ENCODE assay signal across 25 mouse cellular contexts in genomic region chr5:106327592-106328150, GRCm38 (mm10).
DNase-seq lines count a peak whose midpoint lies in the region; ATAC-seq lines count a peak whose summit lies in the region.
"Had no signal": no experiment of that assay in that cellular context is flagged by ENCODE, and none has a peak within 500 bp of the region (broad histone marks: within the 10 kb centered on the region; RNA-seq: fewer than 3 reads in every experiment).

No protein-coding gene starts in this region.

- H3K27ac ChIP-seq in midbrain, embryonic 15.5 days, result no peak overlapping the region
- no peak overlapping the region for H3K27ac ChIP-seq in midbrain, embryonic 10.5 days (replicated peaks)
- H3K27ac ChIP-seq in forebrain, embryonic 13.5 days, result no peak overlapping the region
- H3K27ac ChIP-seq: embryonic facial prominence, embryonic 15.5 days; heart, adult 2 months; heart, embryonic 15.5 days; hindbrain, embryonic 15.5 days had no signal

- H3K4me3 ChIP-seq in midbrain, embryonic 15.5 days, result no peak overlapping the region
- no peak overlapping the region for H3K4me3 ChIP-seq in midbrain, embryonic 10.5 days
- no peak overlapping the region for H3K4me3 ChIP-seq in forebrain, embryonic 13.5 days
- H3K4me3 ChIP-seq: embryonic facial prominence, embryonic 15.5 days; erythroblast, embryonic 14.5 days; heart, adult 2 months; heart, embryonic 15.5 days; hindbrain, embryonic 15.5 days had no signal

- H3K9ac ChIP-seq in midbrain, embryonic 15.5 days, result no peak overlapping the region
- H3K9ac ChIP-seq in forebrain, embryonic 13.5 days, result no peak overlapping the region
- H3K9ac ChIP-seq: embryonic facial prominence, embryonic 15.5 days; heart, embryonic 15.5 days; hindbrain, embryonic 15.5 days had no signal

- peak; percentile 63 for DNase-seq in heart, adult 11 months
- no peak for DNase-seq in heart, adult 18-20 months
- no peak for DNase-seq in midbrain, embryonic 10.5 days (ENCODE audit: low spot score)
- DNase-seq in frontal cortex, postnatal 14 days (ENCODE audit: low spot score in 2 of 2), result no peak
- no peak for DNase-seq in right cerebral cortex, adult 18-20 months
- DNase-seq: adrenal gland, adult 2 months; adrenal gland, postnatal 25 days; cerebellum, adult 11 months; cerebellum, adult 8-10 months; cerebellum, postnatal 14 days; embryo, embryonic 11 days; gastrocnemius, postnatal 36 days; heart, adult 2 months; heart, postnatal 14 days; kidney, adult 11 months had no signal

- H3K27me3 ChIP-seq in midbrain, embryonic 15.5 days (replicated peaks), result no peaks in the 10 kb centered on the region
- H3K27me3 ChIP-seq in midbrain, embryonic 10.5 days (ENCODE audit: low read depth, poor library complexity, severe bottlenecking), result peaks cover 93% of the 10 kb centered on the region
- H3K27me3 ChIP-seq in forebrain, embryonic 13.5 days, result peaks cover 23% of the 10 kb centered on the region
- H3K27me3 ChIP-seq: CH12.LX; embryonic facial prominence, embryonic 15.5 days; hindbrain, embryonic 15.5 days had no signal

- H3K9me3 ChIP-seq in midbrain, embryonic 15.5 days, result no peaks in the 10 kb centered on the region
- H3K9me3 ChIP-seq in midbrain, embryonic 10.5 days (replicated peaks), result no peaks in the 10 kb centered on the region
- no peaks in the 10 kb centered on the region for H3K9me3 ChIP-seq in forebrain, embryonic 13.5 days (replicated peaks)
- H3K9me3 ChIP-seq: embryonic facial prominence, embryonic 15.5 days; heart, embryonic 15.5 days; hindbrain, embryonic 15.5 days had no signal

- H3K4me1 ChIP-seq in midbrain, embryonic 15.5 days, result peaks cover 9% of the 10 kb centered on the region; the same call in 1 of the 2 replicates
- H3K4me1 ChIP-seq in midbrain, embryonic 10.5 days, result peaks cover 10% of the 10 kb centered on the region
- H3K4me1 ChIP-seq in forebrain, embryonic 13.5 days, result peaks cover 11% of the 10 kb centered on the region
- H3K4me1 ChIP-seq: embryonic facial prominence, embryonic 15.5 days; heart, embryonic 15.5 days had no signal

- 40% methylated on average over 9 of the region's 9 CpGs for WGBS in midbrain, embryonic 15.5 days
- 77% methylated on average over 9 of the region's 9 CpGs for WGBS in midbrain, embryonic 10.5 days
- WGBS in forebrain, embryonic 13.5 days, result 33% methylated on average over 9 of the region's 9 CpGs

- H3K36me3 ChIP-seq in midbrain, embryonic 15.5 days (replicated peaks), result no peaks in the 10 kb centered on the region
- no peaks in the 10 kb centered on the region for H3K36me3 ChIP-seq in midbrain, embryonic 10.5 days
- H3K36me3 ChIP-seq in forebrain, embryonic 13.5 days (ENCODE audit: poor library complexity, severe bottlenecking), result no peaks in the 10 kb centered on the region
- H3K36me3 ChIP-seq: embryonic facial prominence, embryonic 15.5 days; heart, embryonic 15.5 days; hindbrain, embryonic 15.5 days had no signal

- H3K4me2 ChIP-seq in midbrain, embryonic 15.5 days, result no peak overlapping the region
- H3K4me2 ChIP-seq in forebrain, embryonic 13.5 days, result no peak overlapping the region
- H3K4me2 ChIP-seq: embryonic facial prominence, embryonic 15.5 days; heart, embryonic 11.5 days; heart, embryonic 15.5 days; hindbrain, embryonic 15.5 days had no signal

- ATAC-seq in midbrain, embryonic 15.5 days (replicated peaks), result peak; percentile 63; the same call in 1 of the 2 replicates
- ATAC-seq in forebrain, embryonic 13.5 days, result peak; percentile 66
- ATAC-seq: activated CD4-positive, CD25-positive, alpha-beta regulatory T cell, adult 4 months; Patski had no signal
